Mouse (Mus musculus) cortical plate, adult 2 months (tissue): ENCODE measurements around the gene Kl.

Experiments used
- CTCF ChIP-seq: fragments of 200-500 bp; IDR thresholded peaks from 2 replicates; pipeline ENCODE4 v1.5.1; 2011; ENCODE audit warnings: mild to moderate bottlenecking, control low read depth, low read length; ENCODE audit not compliant: insufficient read depth; ENCODE audit errors: extremely low read depth
- POLR2A ChIP-seq: fragments of 200-500 bp; IDR thresholded peaks from 2 replicates; pipeline ENCODE4 v1.6.1; 2011; ENCODE audit warnings: mild to moderate bottlenecking, low read length, control low read depth; ENCODE audit not compliant: insufficient read depth; ENCODE audit errors: extremely low read depth

- no peak for TF ChIP-seq CTCF
- no peak for TF ChIP-seq POLR2A
Observed at GRCm38 (mm10) chr5:151020031-151020820, 67.8 kb downstream of the Kl start.
